Mouse (Mus musculus): ENCODE measurements around the gene Rbm20. TPM values are rescaled to one million over a fixed set of nuclear protein-coding genes. Genes with fewer than 3 reads are reported as not detected.

The Rbm20 gene
- total RNA-seq, 2 experiments from 2014 or later = 1.7 to 2.9 TPM

- peak in 1 of 2 experiments; percentile 63 for DNase-seq (ENCODE audit: low spot score in 2 of 2)
These were observed 164.8 kb downstream of the Rbm20 start for GRCm38 (mm10) chr19:53841915-53842314.

- no peak for DNase-seq (ENCODE audit: low spot score in 2 of 2)
These were observed 166.9 kb downstream of the Rbm20 start for GRCm38 (mm10) chr19:53843972-53844371.

- no peak for DNase-seq (ENCODE audit: low spot score in 2 of 2)
These were observed 171.3 kb downstream of the Rbm20 start for GRCm38 (mm10) chr19:53848272-53848995.

GRCm38 (mm10) chr19:53850166-53850922 is 173.2 kb downstream of the Rbm20 start:
- DNase-seq (ENCODE audit: low spot score in 2 of 2) = peak in 1 of 2 experiments; percentile 48

GRCm38 (mm10) chr19:53851352-53851751 is 174.2 kb downstream of the Rbm20 start:
- no peak for DNase-seq (ENCODE audit: low spot score in 2 of 2)

GRCm38 (mm10) chr19:53851826-53852698 is 175.0 kb downstream of the Rbm20 start:
- DNase-seq (ENCODE audit: low spot score in 2 of 2) = no peak

- DNase-seq (ENCODE audit: low spot score in 2 of 2) = peak; percentile 74 to 84
These were observed 175.8 kb downstream of the Rbm20 start for GRCm38 (mm10) chr19:53852699-53853451.

GRCm38 (mm10) chr19:53854978-53855377 is 177.9 kb downstream of the Rbm20 start:
- no peak for DNase-seq (ENCODE audit: low spot score in 2 of 2)

GRCm38 (mm10) chr19:53855781-53856180 is 178.7 kb downstream of the Rbm20 start:
- peak in 1 of 2 experiments; percentile 35 for DNase-seq (ENCODE audit: low spot score in 2 of 2)

- no peak for DNase-seq (ENCODE audit: low spot score in 2 of 2)
These were observed 179.7 kb downstream of the Rbm20 start for GRCm38 (mm10) chr19:53856794-53857193.

GRCm38 (mm10) chr19:53857962-53858361 is 180.9 kb downstream of the Rbm20 start:
- DNase-seq (ENCODE audit: low spot score in 2 of 2) = peak in 1 of 2 experiments; percentile 33

GRCm38 (mm10) chr19:53859149-53859548 is 182.0 kb downstream of the Rbm20 start:
- DNase-seq (ENCODE audit: low spot score in 2 of 2) = no peak

GRCm38 (mm10) chr19:53859593-53859992 is 182.5 kb downstream of the Rbm20 start:
- DNase-seq (ENCODE audit: low spot score in 2 of 2) = no peak

- no peak for DNase-seq (ENCODE audit: low spot score in 2 of 2)
These were observed 184.2 kb downstream of the Rbm20 start for GRCm38 (mm10) chr19:53861346-53861745.

- DNase-seq (ENCODE audit: low spot score in 2 of 2) = peak in 1 of 2 experiments; percentile 60
These were observed 185.6 kb downstream of the Rbm20 start for GRCm38 (mm10) chr19:53862573-53863246.

GRCm38 (mm10) chr19:53867238-53867637 is 190.1 kb downstream of the Rbm20 start:
- DNase-seq (ENCODE audit: low spot score in 2 of 2) = no peak

GRCm38 (mm10) chr19:53868125-53868524 is 191.0 kb downstream of the Rbm20 start:
- peak in 1 of 2 experiments; percentile 54 for DNase-seq (ENCODE audit: low spot score in 2 of 2)

GRCm38 (mm10) chr19:53868796-53869195 is 191.7 kb downstream of the Rbm20 start:
- DNase-seq (ENCODE audit: low spot score in 2 of 2) = no peak

GRCm38 (mm10) chr19:53869427-53870385 is 192.6 kb downstream of the Rbm20 start:
- DNase-seq (ENCODE audit: low spot score in 2 of 2) = no peak

All from layer of hippocampus, adult 18-20 months (tissue).